Mouse (Mus musculus) midbrain, embryonic 11.5 days (tissue): ENCODE measurements around the gene Unc5c. TPM values are rescaled to one million over a fixed set of nuclear protein-coding genes. Genes with fewer than 3 reads are reported as not detected.

Source experiments
- ATAC-seq: fragments of 200-750 bp; cut with Nextera tagmentation; 2 replicates; pipeline ENCODE4 v1.8.0; 2017; ENCODE audit warnings: moderate TSS enrichment, moderate library complexity; ENCODE audit not compliant: low FRiP score
- DNase-seq: peaks from one replicate; pipeline ENCODE4 v3.0.0; 2015; ENCODE audit warnings: low spot score; ENCODE audit errors: missing footprints
- H3K27ac ChIP-seq: fragments of 300-500 bp; sonication (generic); 2 replicates; pipeline ENCODE4 v1.5.1; 2014; ENCODE audit warnings: low read depth, low read length
- H3K27me3 ChIP-seq: fragments of 300-500 bp; sonication (generic); 2 replicates; pipeline ENCODE4 v1.6.1; 2014; ENCODE audit warnings: mild to moderate bottlenecking, low read length, moderate library complexity, mixed read lengths; ENCODE audit not compliant: control insufficient read depth, insufficient read depth
- H3K36me3 ChIP-seq: fragments of 300-500 bp; sonication (generic); 2 replicates; pipeline ENCODE4 v1.6.1; 2014; ENCODE audit warnings: mild to moderate bottlenecking, low read length, moderate library complexity, mixed read lengths; ENCODE audit not compliant: control insufficient read depth, insufficient read depth
- H3K4me1 ChIP-seq: fragments of 300-500 bp; sonication (generic); 2 replicates; pipeline ENCODE4 v1.6.1; 2014; ENCODE audit warnings: low read length; ENCODE audit not compliant: control insufficient read depth, insufficient read depth
- H3K4me2 ChIP-seq: fragments of 300-500 bp; sonication (generic); 2 replicates; pipeline ENCODE4 v1.6.1; 2014; ENCODE audit warnings: mild to moderate bottlenecking, moderate library complexity
- H3K4me3 ChIP-seq: fragments of 300-500 bp; sonication (generic); 2 replicates; pipeline ENCODE4 v1.5.1; 2014; ENCODE audit warnings: low read depth, low read length
- H3K9ac ChIP-seq: fragments of 300-500 bp; sonication (generic); 2 replicates; pipeline ENCODE4 v1.6.1; 2014; ENCODE audit warnings: low read length
- H3K9me3 ChIP-seq: fragments of 300-500 bp; sonication (generic); 2 replicates; pipeline ENCODE4 v1.6.1; 2016; ENCODE audit warnings: low read length; ENCODE audit not compliant: control insufficient read depth
- WGBS: fragments of 180-500 bp; shearing (Covaris S2); extraction: QIAGEN DNeasy Blood & Tissue Kit; methylation state at CpG from one replicate; pipeline ENCODE4 v1.1.7; 2014; 5-methylcytosine and 5-hydroxymethylcytosine counted together
- polyA plus RNA-seq: library from polyadenylated mRNA; unstranded; fragments of >200 nt; fragmentation: Nextera tagmentation; extraction: Ambion mirVana; gene quantifications from 2 replicates; pipeline ENCODE4 v1.2.1, GENCODE M21; 2014

Unc5c gene
- polyA plus RNA-seq, result 8.2 and 8.9 TPM in 2 replicates

DNA sequence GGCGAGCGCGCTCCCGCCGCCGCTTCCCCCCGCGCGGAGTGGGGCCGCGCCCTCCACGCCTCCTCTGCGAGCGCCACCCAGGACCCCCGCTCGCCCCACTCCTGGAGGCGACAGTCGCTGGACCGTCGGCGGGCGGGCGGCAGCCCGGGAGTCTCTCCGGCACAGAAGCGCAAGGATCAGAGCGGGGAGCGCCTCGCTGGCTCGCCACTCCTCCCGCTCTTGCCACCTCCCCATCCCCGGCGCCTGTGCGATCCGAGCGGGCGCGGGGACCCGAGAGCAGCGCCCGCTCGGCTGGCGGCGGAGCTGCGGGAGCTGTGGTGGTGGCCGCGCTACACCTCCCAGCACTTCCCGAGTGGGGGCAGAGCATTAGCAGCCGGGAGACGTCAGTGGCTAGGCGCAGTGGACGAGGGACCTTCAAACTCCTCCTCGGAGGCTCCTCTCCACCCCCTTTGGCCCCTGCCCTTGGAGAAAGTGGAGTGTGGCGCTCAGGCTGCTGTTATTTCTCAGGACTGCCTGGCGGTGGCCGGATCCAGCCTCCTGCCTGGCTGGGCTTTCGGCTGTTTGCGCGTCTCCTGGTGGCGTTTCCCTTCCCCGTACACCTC is at the start of gene Unc5c:
Gene Unc5c (plus strand): TSS at position 113 of the 602 bp plus-strand sequence.
- Histone ChIP-seq H3K4me1 (peaks cover 5% of the 10 kb centered on the region; the same call in 1 of the 2 replicates), H3K4me2 (peak within 1 kb of the TSS; percentile 89), H3K9me3 (no peaks in the 10 kb centered on the region), H3K9ac (peak within 1 kb of the TSS; percentile 64), H3K4me3 (peak within 1 kb of the TSS; percentile 62), H3K27ac (peak within 1 kb of the TSS; percentile 67), H3K27me3 (peaks cover 19% of the 10 kb centered on the region), H3K36me3 (no peaks in the 10 kb centered on the region)
- under 1% methylated on average over 40 of the region's 61 CpGs for WGBS
- ATAC-seq (peak; percentile 88), DNase-seq (peak; percentile 97)

- WGBS, result 94% methylated on average over 2 of the region's 2 CpGs
- Histone ChIP-seq H3K4me1 (no peaks in the 10 kb centered on the region), H3K4me3 (no peak overlapping the region), H3K9ac (no peak overlapping the region), H3K27ac (no peak overlapping the region), H3K36me3 (no peaks in the 10 kb centered on the region), H3K27me3 (no peaks in the 10 kb centered on the region; the same call in 1 of the 2 replicates), H3K4me2 (no peak overlapping the region), H3K9me3 (no peaks in the 10 kb centered on the region)
- no peak for ATAC-seq
- DNase-seq, result no peak
Measured at GRCm38 (mm10) chr3:141457475-141457874, 7.5 kb upstream of the Unc5c start.

- no peak for ATAC-seq
Measured at GRCm38 (mm10) chr3:141462482-141462881, 2.5 kb upstream of the Unc5c start.

DNA sequence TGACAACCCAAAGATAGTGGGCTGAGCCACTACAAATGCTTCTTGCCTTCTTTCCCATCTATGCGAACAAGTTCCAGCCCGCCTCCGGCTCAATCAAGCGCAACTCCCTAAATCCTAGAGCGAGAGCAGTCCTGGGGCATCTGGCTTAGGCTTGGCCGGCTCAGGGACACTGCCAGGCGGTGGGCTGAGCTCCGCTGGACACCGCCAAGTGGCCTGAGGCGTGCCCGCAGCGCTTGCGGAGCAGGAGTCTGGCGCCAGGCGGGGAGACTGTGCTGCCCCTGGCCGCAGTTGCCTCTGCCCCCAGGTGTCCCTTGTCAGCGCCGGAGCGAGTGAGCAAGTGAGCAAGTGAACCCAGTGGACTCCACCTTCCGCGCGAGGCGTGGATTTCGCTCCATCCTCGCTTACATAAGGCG is 319 bp upstream of the Unc5c start:
- Histone ChIP-seq H3K27ac (peak overlapping the region; percentile 67), H3K9me3 (no peaks in the 10 kb centered on the region), H3K4me2 (peak overlapping the region; percentile 89), H3K4me1 (peaks cover 5% of the 10 kb centered on the region; the same call in 1 of the 2 replicates), H3K9ac (peak overlapping the region; percentile 64), H3K27me3 (peaks cover 19% of the 10 kb centered on the region), H3K4me3 (peak overlapping the region; percentile 62), H3K36me3 (no peaks in the 10 kb centered on the region)
- peak; percentile 88 for ATAC-seq
- under 1% methylated on average over 26 of the region's 26 CpGs for WGBS
- DNase-seq, result no peak

More at GRCm38 (mm10) chr3:141462482-141462881, 2.5 kb upstream of the Unc5c start:
- H3K4me2 ChIP-seq, result no peak overlapping the region
- no peak overlapping the region for H3K4me3 ChIP-seq
- no peak overlapping the region for H3K9ac ChIP-seq
- no peak overlapping the region for H3K27ac ChIP-seq
- H3K27me3 ChIP-seq, result peaks cover 15% of the 10 kb centered on the region
- H3K36me3 ChIP-seq, result no peaks in the 10 kb centered on the region
- H3K9me3 ChIP-seq, result no peaks in the 10 kb centered on the region
- DNase-seq, result no peak
- WGBS, result 65% methylated on average over 7 of the region's 7 CpGs
- H3K4me1 ChIP-seq, result peaks cover 5% of the 10 kb centered on the region; the same call in 1 of the 2 replicates

DNA sequence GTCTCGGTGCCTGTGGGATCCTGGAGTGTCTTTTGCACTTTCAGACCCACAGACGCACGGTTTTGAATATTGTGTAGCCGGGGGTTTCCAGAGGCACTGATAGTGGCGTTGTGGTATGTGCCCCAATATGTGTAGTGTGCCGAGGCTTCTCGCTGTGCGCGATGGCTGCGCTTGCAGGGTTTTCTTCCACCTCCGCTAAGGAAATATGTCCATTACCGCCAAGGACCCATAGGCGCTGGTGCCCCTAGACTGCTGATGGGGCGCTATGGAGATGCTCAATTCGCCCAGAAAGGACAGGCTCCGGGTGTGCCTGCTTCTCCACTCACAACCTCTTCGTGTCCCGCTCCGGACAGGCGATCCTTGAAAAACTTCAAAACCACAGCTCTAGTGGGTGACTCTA is 1.0 kb downstream of the Unc5c start:
- H3K36me3 ChIP-seq, result no peaks in the 10 kb centered on the region
- peaks cover 5% of the 10 kb centered on the region; the same call in 1 of the 2 replicates for H3K4me1 ChIP-seq
- DNase-seq (peak; percentile 96), ATAC-seq (no peak; the same call in 1 of the 2 replicates)
- H3K4me2 ChIP-seq, result peak overlapping the region; percentile 89
- peaks cover 19% of the 10 kb centered on the region for H3K27me3 ChIP-seq
- 2% methylated on average over 20 of the region's 20 CpGs for WGBS
- peak overlapping the region; percentile 62 for H3K4me3 ChIP-seq
- no peaks in the 10 kb centered on the region for H3K9me3 ChIP-seq
- H3K27ac ChIP-seq, result no peak overlapping the region; the same call in 1 of the 2 replicates
- H3K9ac ChIP-seq, result peak overlapping the region; percentile 64

- ATAC-seq (no peak), DNase-seq (peak; percentile 92)
- peak overlapping the region; percentile 62 for H3K4me3 ChIP-seq
- 14% methylated on average over 3 of the region's 3 CpGs for WGBS
- H3K27ac ChIP-seq, result no peak overlapping the region
- no peaks in the 10 kb centered on the region for H3K9me3 ChIP-seq
- H3K4me1 ChIP-seq, result peaks cover 5% of the 10 kb centered on the region; the same call in 1 of the 2 replicates
- H3K4me2 ChIP-seq, result peak overlapping the region; percentile 89
- no peaks in the 10 kb centered on the region for H3K36me3 ChIP-seq
- H3K27me3 ChIP-seq, result peaks cover 19% of the 10 kb centered on the region
- H3K9ac ChIP-seq, result peak overlapping the region; percentile 40
Measured at GRCm38 (mm10) chr3:141466727-141467335, 1.8 kb downstream of the Unc5c start.

- Histone ChIP-seq H3K4me3 (no peak overlapping the region), H3K4me1 (peaks cover 5% of the 10 kb centered on the region; the same call in 1 of the 2 replicates), H3K27me3 (peaks cover 10% of the 10 kb centered on the region), H3K9me3 (no peaks in the 10 kb centered on the region), H3K36me3 (no peaks in the 10 kb centered on the region), H3K4me2 (no peak overlapping the region), H3K27ac (no peak overlapping the region), H3K9ac (no peak overlapping the region)
- no peak for ATAC-seq
- DNase-seq, result no peak
- WGBS, result 82% methylated on average over 2 of the region's 2 CpGs
Measured at GRCm38 (mm10) chr3:141469338-141469737, 4.3 kb downstream of the Unc5c start.

DNA sequence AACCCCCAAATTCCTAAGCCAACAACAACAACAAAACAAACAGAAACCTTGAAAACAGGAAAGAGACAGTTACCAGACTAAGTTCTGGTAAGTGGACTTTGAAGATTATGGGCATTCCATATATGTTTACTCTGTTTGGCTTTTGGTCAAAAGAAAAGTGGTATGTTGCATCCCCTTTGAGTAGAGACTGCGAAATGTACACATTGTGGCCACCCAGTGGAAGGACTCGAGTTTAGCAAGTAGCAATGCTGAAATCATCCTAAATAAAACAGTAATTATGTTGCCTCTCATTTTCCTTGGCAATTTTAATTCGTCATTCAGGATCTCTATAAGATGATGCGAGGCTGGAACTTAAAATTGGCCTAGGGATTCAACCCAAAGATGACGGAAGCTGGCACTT is 8.2 kb downstream of the Unc5c start:
- no peak overlapping the region for H3K4me3 ChIP-seq
- ATAC-seq, result no peak
- 76% methylated on average over 5 of the region's 5 CpGs for WGBS
- no peak overlapping the region for H3K27ac ChIP-seq
- H3K36me3 ChIP-seq, result no peaks in the 10 kb centered on the region
- peaks cover 2% of the 10 kb centered on the region; the same call in 1 of the 2 replicates for H3K27me3 ChIP-seq
- H3K9me3 ChIP-seq, result no peaks in the 10 kb centered on the region
- H3K9ac ChIP-seq, result no peak overlapping the region
- peak; percentile 68 for DNase-seq
- no peak overlapping the region for H3K4me2 ChIP-seq
- no peaks in the 10 kb centered on the region for H3K4me1 ChIP-seq

GRCm38 (mm10) chr3:141475389-141475788 is 10.4 kb downstream of the Unc5c start:
- WGBS, result 93% methylated on average over 5 of the region's 5 CpGs

More at GRCm38 (mm10) chr3:141475389-141475788, 10.4 kb downstream of the Unc5c start:
- Histone ChIP-seq H3K9ac (no peak overlapping the region), H3K4me1 (no peaks in the 10 kb centered on the region), H3K36me3 (no peaks in the 10 kb centered on the region), H3K27ac (no peak overlapping the region), H3K4me2 (no peak overlapping the region), H3K4me3 (no peak overlapping the region), H3K27me3 (no peaks in the 10 kb centered on the region), H3K9me3 (no peaks in the 10 kb centered on the region)
- DNase-seq, result peak; percentile 51
- no peak for ATAC-seq
